Mouse (Mus musculus): ENCODE measurements around the gene Efhd1. TPM values are rescaled to one million over a fixed set of nuclear protein-coding genes. Genes with fewer than 3 reads are reported as not detected.

The Efhd1 gene
- total and polyA plus RNA-seq, 2 experiments: 0.22 TPM; not detected in 1

GRCm38 (mm10) chr1:87227160-87227550 is 37.0 kb upstream of the Efhd1 start:
- H3K9ac ChIP-seq (ENCODE audit: low read depth, low read length): no peak overlapping the region
- H3K36me3 ChIP-seq (ENCODE audit: control insufficient read depth, insufficient read depth, low read length): peaks cover 68% of the 10 kb centered on the region
- DNase-seq (ENCODE audit: extremely low read depth, low read depth, low spot score): no peak
- no peak overlapping the region for H3K27ac ChIP-seq (replicated peaks; ENCODE audit: insufficient read depth, low read depth, low read length)
- H3K27me3 ChIP-seq (ENCODE audit: control insufficient read depth, insufficient read depth, low read length): no peaks in the 10 kb centered on the region
- H3K79me2 ChIP-seq (ENCODE audit: control insufficient read depth, insufficient read depth, low read length): no peaks in the 10 kb centered on the region
- no peak overlapping the region for H3K4me3 ChIP-seq (ENCODE audit: insufficient read depth, low read depth, low read length)
- TF ChIP-seq POLR2A (IDR thresholded peaks at IDR 0.05; ENCODE audit: extremely low read depth, insufficient read depth, low read length): no peak
- TF ChIP-seq CTCF (IDR thresholded peaks at IDR 0.05; ENCODE audit: low read depth, low read length): no peak
- WGBS: 89% methylated on average over 3 of the region's 3 CpGs
- no peaks in the 10 kb centered on the region for H3K4me1 ChIP-seq (ENCODE audit: control insufficient read depth, insufficient read depth, low read length)

GRCm38 (mm10) chr1:87230606-87231005 is 33.6 kb upstream of the Efhd1 start:
- H3K4me1 ChIP-seq (ENCODE audit: control insufficient read depth, insufficient read depth, low read length): no peaks in the 10 kb centered on the region
- H3K4me3 ChIP-seq (ENCODE audit: insufficient read depth, low read depth, low read length): no peak overlapping the region
- DNase-seq (ENCODE audit: extremely low read depth, low read depth, low spot score): no peak
- WGBS: 91% methylated on average over 5 of the region's 5 CpGs
- no peak overlapping the region for H3K9ac ChIP-seq (ENCODE audit: low read depth, low read length)
- H3K79me2 ChIP-seq (ENCODE audit: control insufficient read depth, insufficient read depth, low read length): no peaks in the 10 kb centered on the region
- no peaks in the 10 kb centered on the region for H3K27me3 ChIP-seq (ENCODE audit: control insufficient read depth, insufficient read depth, low read length)
- H3K27ac ChIP-seq (replicated peaks; ENCODE audit: insufficient read depth, low read depth, low read length): no peak overlapping the region
- peaks cover 43% of the 10 kb centered on the region for H3K36me3 ChIP-seq (ENCODE audit: control insufficient read depth, insufficient read depth, low read length)
- TF ChIP-seq POLR2A (IDR thresholded peaks at IDR 0.05; ENCODE audit: extremely low read depth, insufficient read depth, low read length): no peak
- TF ChIP-seq CTCF (IDR thresholded peaks at IDR 0.05; ENCODE audit: low read depth, low read length): no peak

- no peaks in the 10 kb centered on the region for H3K79me2 ChIP-seq (ENCODE audit: control insufficient read depth, insufficient read depth, low read length)
- H3K27me3 ChIP-seq (ENCODE audit: control insufficient read depth, insufficient read depth, low read length): no peaks in the 10 kb centered on the region
- no peaks in the 10 kb centered on the region for H3K4me1 ChIP-seq (ENCODE audit: control insufficient read depth, insufficient read depth, low read length)
- no peak overlapping the region for H3K4me3 ChIP-seq (ENCODE audit: insufficient read depth, low read depth, low read length)
- DNase-seq (ENCODE audit: extremely low read depth, low read depth, low spot score): no peak
- WGBS: 92% methylated on average over 7 of the region's 7 CpGs
- H3K9ac ChIP-seq (ENCODE audit: low read depth, low read length): no peak overlapping the region
- no peak for TF ChIP-seq CTCF (IDR thresholded peaks at IDR 0.05; ENCODE audit: low read depth, low read length)
- no peak for TF ChIP-seq POLR2A (IDR thresholded peaks at IDR 0.05; ENCODE audit: extremely low read depth, insufficient read depth, low read length)
- H3K27ac ChIP-seq (replicated peaks; ENCODE audit: insufficient read depth, low read depth, low read length): no peak overlapping the region
- peaks cover 34% of the 10 kb centered on the region for H3K36me3 ChIP-seq (ENCODE audit: control insufficient read depth, insufficient read depth, low read length)
These were observed 32.0 kb upstream of the Efhd1 start for GRCm38 (mm10) chr1:87232197-87232596.

GRCm38 (mm10) chr1:87239056-87239455 is 25.1 kb upstream of the Efhd1 start:
- TF ChIP-seq POLR2A (IDR thresholded peaks at IDR 0.05; ENCODE audit: extremely low read depth, insufficient read depth, low read length) (no peak), CTCF (IDR thresholded peaks at IDR 0.05; ENCODE audit: low read depth, low read length) (no peak)
- H3K27ac ChIP-seq (replicated peaks; ENCODE audit: insufficient read depth, low read depth, low read length): no peak overlapping the region
- WGBS: 81% methylated on average over 8 of the region's 8 CpGs
- no peak for DNase-seq (ENCODE audit: extremely low read depth, low read depth, low spot score)
- H3K79me2 ChIP-seq (ENCODE audit: control insufficient read depth, insufficient read depth, low read length): no peaks in the 10 kb centered on the region
- H3K27me3 ChIP-seq (ENCODE audit: control insufficient read depth, insufficient read depth, low read length): no peaks in the 10 kb centered on the region
- peaks cover 21% of the 10 kb centered on the region; the same call in 1 of the 2 replicates for H3K36me3 ChIP-seq (ENCODE audit: control insufficient read depth, insufficient read depth, low read length)
- no peak overlapping the region for H3K9ac ChIP-seq (ENCODE audit: low read depth, low read length)
- H3K4me3 ChIP-seq (ENCODE audit: insufficient read depth, low read depth, low read length): no peak overlapping the region
- H3K4me1 ChIP-seq (ENCODE audit: control insufficient read depth, insufficient read depth, low read length): no peaks in the 10 kb centered on the region

GRCm38 (mm10) chr1:87243021-87243420 is 21.1 kb upstream of the Efhd1 start:
- DNase-seq (ENCODE audit: extremely low read depth, low read depth, low spot score): no peak
- no peak overlapping the region for H3K4me3 ChIP-seq (ENCODE audit: insufficient read depth, low read depth, low read length)
- no peaks in the 10 kb centered on the region for H3K4me1 ChIP-seq (ENCODE audit: control insufficient read depth, insufficient read depth, low read length)
- no peaks in the 10 kb centered on the region for H3K27me3 ChIP-seq (ENCODE audit: control insufficient read depth, insufficient read depth, low read length)
- peaks cover 3% of the 10 kb centered on the region; the same call in 1 of the 2 replicates for H3K36me3 ChIP-seq (ENCODE audit: control insufficient read depth, insufficient read depth, low read length)
- H3K27ac ChIP-seq (replicated peaks; ENCODE audit: insufficient read depth, low read depth, low read length): no peak overlapping the region
- WGBS: 90% methylated on average over 8 of the region's 8 CpGs
- H3K9ac ChIP-seq (ENCODE audit: low read depth, low read length): no peak overlapping the region
- H3K79me2 ChIP-seq (ENCODE audit: control insufficient read depth, insufficient read depth, low read length): no peaks in the 10 kb centered on the region
- TF ChIP-seq CTCF (IDR thresholded peaks at IDR 0.05; ENCODE audit: low read depth, low read length) (no peak), POLR2A (IDR thresholded peaks at IDR 0.05; ENCODE audit: extremely low read depth, insufficient read depth, low read length) (no peak)

GRCm38 (mm10) chr1:87245430-87245829 is 18.7 kb upstream of the Efhd1 start:
- Histone ChIP-seq H3K4me1 (ENCODE audit: control insufficient read depth, insufficient read depth, low read length) (no peaks in the 10 kb centered on the region), H3K4me3 (ENCODE audit: insufficient read depth, low read depth, low read length) (no peak overlapping the region), H3K36me3 (ENCODE audit: control insufficient read depth, insufficient read depth, low read length) (no peaks in the 10 kb centered on the region), H3K27me3 (ENCODE audit: control insufficient read depth, insufficient read depth, low read length) (no peaks in the 10 kb centered on the region), H3K27ac (replicated peaks; ENCODE audit: insufficient read depth, low read depth, low read length) (no peak overlapping the region), H3K9ac (ENCODE audit: low read depth, low read length) (no peak overlapping the region), H3K79me2 (ENCODE audit: control insufficient read depth, insufficient read depth, low read length) (no peaks in the 10 kb centered on the region)
- DNase-seq (ENCODE audit: extremely low read depth, low read depth, low spot score): no peak
- WGBS: 35% methylated on average over 1 of the region's 1 CpGs
- TF ChIP-seq POLR2A (IDR thresholded peaks at IDR 0.05; ENCODE audit: extremely low read depth, insufficient read depth, low read length) (no peak), CTCF (IDR thresholded peaks at IDR 0.05; ENCODE audit: low read depth, low read length) (no peak)
